Mouse (Mus musculus) heart, postnatal 0 days (tissue): ENCODE data around the gene Eif2ak3. TPM values are rescaled to one million over a fixed set of nuclear protein-coding genes. Genes with fewer than 3 reads are reported as not detected.

Experiments
- ATAC-seq: fragments of 200-750 bp; cut with Nextera tagmentation; 2 replicates; pipeline ENCODE4 v1.8.0; 2017; ENCODE audit warnings: low read depth, moderate number of reproducible peaks, moderate library complexity; ENCODE audit not compliant: insufficient read depth
- DNase-seq: peaks from one replicate; pipeline ENCODE4 v3.0.0-alpha.2; 2016; ENCODE audit warnings: low spot score
- H3K27ac ChIP-seq: fragments of 300-500 bp; sonication (generic); 2 replicates; pipeline ENCODE4 v1.5.1; 2014; ENCODE audit warnings: low read depth, mild to moderate bottlenecking
- H3K27me3 ChIP-seq: fragments of 300-500 bp; sonication (generic); 2 replicates; pipeline ENCODE4 v1.6.1; 2014; ENCODE audit warnings: low read length, mixed read lengths; ENCODE audit not compliant: control insufficient read depth, insufficient read depth
- H3K36me3 ChIP-seq: fragments of 300-500 bp; sonication (generic); replicated peaks from 2 replicates; pipeline ENCODE4 v1.6.1; 2014; ENCODE audit warnings: low read length, mixed read lengths; ENCODE audit not compliant: control insufficient read depth, insufficient read depth
- H3K4me1 ChIP-seq: fragments of 300-500 bp; sonication (generic); 2 replicates; pipeline ENCODE4 v1.6.1; 2014; ENCODE audit warnings: antibody characterized with exemption; ENCODE audit not compliant: control insufficient read depth, insufficient read depth
- H3K4me2 ChIP-seq: fragments of 300-500 bp; sonication (generic); 2 replicates; pipeline ENCODE4 v1.6.1; 2014; ENCODE audit warnings: low read depth, mild to moderate bottlenecking, low read length, moderate library complexity
- H3K4me3 ChIP-seq: fragments of 300-500 bp; sonication (generic); 2 replicates; pipeline ENCODE4 v1.5.1; 2014; ENCODE audit warnings: low read depth, low read length
- H3K9ac ChIP-seq: fragments of 300-500 bp; sonication (generic); replicated peaks from 2 replicates; pipeline ENCODE4 v1.6.1; 2014; ENCODE audit warnings: low read depth, low read length, mixed read lengths
- H3K9me3 ChIP-seq: fragments of 300-500 bp; sonication (generic); replicated peaks from 2 replicates; pipeline ENCODE4 v1.6.1; 2016; ENCODE audit warnings: low read length; ENCODE audit not compliant: control insufficient read depth
- CTCF ChIP-seq: IDR thresholded peaks from 2 replicates; pipeline ENCODE4 v1.5.1; 2016; ENCODE audit warnings: antibody characterized with exemption, control low read depth, low read depth
- EP300 ChIP-seq: IDR thresholded peaks from 2 replicates; pipeline ENCODE4 v1.6.1; 2016; ENCODE audit warnings: antibody characterized with exemption, low read depth
- WGBS: fragments of 180-500 bp; shearing (Covaris S2); extraction: QIAGEN DNeasy Blood & Tissue Kit; methylation state at CpG from one replicate; pipeline ENCODE4 v1.1.7; 2014; 5-methylcytosine and 5-hydroxymethylcytosine counted together
- polyA plus RNA-seq: library from polyadenylated mRNA; unstranded; fragments of >200 nt; fragmentation: Nextera tagmentation; extraction: Ambion mirVana; gene quantifications from 2 replicates; pipeline ENCODE4 v1.2.1, GENCODE M21; 2015
- total RNA-seq: library from RNA; depleted of rRNA; stranded (reverse); fragments of >200 nt; gene quantifications from 2 replicates; pipeline ENCODE4 v1.2.3, GENCODE M21; 2014; ENCODE audit warnings: low replicate concordance

Gene Eif2ak3
- total and polyA plus RNA-seq, 2 experiments from 2014 or later: 3.6 to 16.6 TPM

GRCm38 (mm10) chr6:70871511-70871980, 27.2 kb downstream of the Eif2ak3 start:
- no peak for TF ChIP-seq CTCF
- ATAC-seq (no peak), DNase-seq (no peak)
- peak overlapping the region; percentile 48 for H3K27ac ChIP-seq
- peak overlapping the region; percentile 34 for H3K4me2 ChIP-seq
- no peak overlapping the region for H3K9ac ChIP-seq
- peaks cover 9% of the 10 kb centered on the region for H3K4me1 ChIP-seq
- H3K36me3 ChIP-seq: no peaks in the 10 kb centered on the region
- WGBS: 58% methylated on average over 14 of the region's 14 CpGs
- H3K9me3 ChIP-seq: no peaks in the 10 kb centered on the region
- H3K4me3 ChIP-seq: no peak overlapping the region
- H3K27me3 ChIP-seq: no peaks in the 10 kb centered on the region

GRCm38 (mm10) chr6:70872128-70872527, 27.8 kb downstream of the Eif2ak3 start:
- Histone ChIP-seq H3K4me2 (peak overlapping the region; percentile 34), H3K36me3 (no peaks in the 10 kb centered on the region), H3K27ac (peak overlapping the region; percentile 48; the same call in 1 of the 2 replicates), H3K27me3 (no peaks in the 10 kb centered on the region), H3K9me3 (no peaks in the 10 kb centered on the region), H3K4me1 (peaks cover 9% of the 10 kb centered on the region), H3K4me3 (no peak overlapping the region), H3K9ac (no peak overlapping the region)
- ATAC-seq: peak; percentile 90
- DNase-seq: peak; percentile 79
- 24% methylated on average over 10 of the region's 10 CpGs for WGBS
- TF ChIP-seq CTCF: no peak
- no peak for TF ChIP-seq EP300

GRCm38 (mm10) chr6:70872570-70872969, 28.3 kb downstream of the Eif2ak3 start:
- peaks cover 9% of the 10 kb centered on the region for H3K4me1 ChIP-seq
- ATAC-seq (no peak), DNase-seq (no peak)
- no peaks in the 10 kb centered on the region for H3K27me3 ChIP-seq
- H3K9me3 ChIP-seq: no peaks in the 10 kb centered on the region
- TF ChIP-seq EP300: no peak
- no peak for TF ChIP-seq CTCF
- no peaks in the 10 kb centered on the region for H3K36me3 ChIP-seq
- H3K4me2 ChIP-seq: peak overlapping the region; percentile 34
- no peak overlapping the region for H3K9ac ChIP-seq
- no peak overlapping the region for H3K4me3 ChIP-seq
- no peak overlapping the region for H3K27ac ChIP-seq
- 53% methylated on average over 7 of the region's 7 CpGs for WGBS

GRCm38 (mm10) chr6:70874035-70874775, 29.9 kb downstream of the Eif2ak3 start:
- Histone ChIP-seq H3K27me3 (no peaks in the 10 kb centered on the region), H3K4me3 (no peak overlapping the region), H3K36me3 (0 out of 2 replicates have a peak, but pooled peaks cover 7% of the 10 kb centered on the region), H3K9me3 (no peaks in the 10 kb centered on the region), H3K27ac (no peak overlapping the region), H3K4me2 (no peak overlapping the region), H3K9ac (no peak overlapping the region), H3K4me1 (peaks cover 9% of the 10 kb centered on the region)
- TF ChIP-seq CTCF (peak; percentile 18; the same call in 1 of the 2 replicates), EP300 (no peak)
- DNase-seq: no peak
- WGBS: 65% methylated on average over 5 of the region's 5 CpGs
- ATAC-seq: no peak

GRCm38 (mm10) chr6:70875017-70875416, 30.7 kb downstream of the Eif2ak3 start:
- no peak for TF ChIP-seq EP300
- no peak for TF ChIP-seq CTCF
- no peak overlapping the region for H3K9ac ChIP-seq
- H3K9me3 ChIP-seq: no peaks in the 10 kb centered on the region
- no peak overlapping the region for H3K27ac ChIP-seq
- peaks cover 15% of the 10 kb centered on the region for H3K36me3 ChIP-seq
- no peaks in the 10 kb centered on the region for H3K27me3 ChIP-seq
- no peak for DNase-seq
- no peak overlapping the region for H3K4me2 ChIP-seq
- no peak overlapping the region for H3K4me3 ChIP-seq
- no peak for ATAC-seq
- WGBS: 97% methylated on average over 1 of the region's 1 CpGs
- H3K4me1 ChIP-seq: peaks cover 9% of the 10 kb centered on the region

GRCm38 (mm10) chr6:70880714-70881304, 36.5 kb downstream of the Eif2ak3 start:
- DNase-seq (peak; percentile 43), ATAC-seq (peak; percentile 74; the same call in 1 of the 2 replicates)
- Histone ChIP-seq H3K4me2 (no peak overlapping the region), H3K4me1 (0 out of 2 replicates have a peak, but pooled peaks cover 3% of the 10 kb centered on the region), H3K9me3 (no peaks in the 10 kb centered on the region), H3K4me3 (no peak overlapping the region), H3K9ac (no peak overlapping the region), H3K27me3 (no peaks in the 10 kb centered on the region), H3K27ac (no peak overlapping the region), H3K36me3 (peaks cover 55% of the 10 kb centered on the region)
- 9% methylated on average over 5 of the region's 5 CpGs for WGBS
- peak; percentile 95 for TF ChIP-seq CTCF
- no peak for TF ChIP-seq EP300
